Mouse (Mus musculus) liver, adult (tissue): ENCODE data around the gene Gm45021.

Experiments used
- GATA4 ChIP-seq: IDR thresholded peaks from 2 replicates; pipeline ENCODE4 v1.6.1; 2014; ENCODE audit warnings: mild to moderate bottlenecking, low read length; ENCODE audit not compliant: insufficient replicate concordance

The Gm45021 gene

GRCm38 (mm10) chr6:48589194-48589750, at the start of gene Gm45021:
TSS of gene Gm45021 (plus strand) at chr6:48589610.
- no peak for TF ChIP-seq GATA4

DNA sequence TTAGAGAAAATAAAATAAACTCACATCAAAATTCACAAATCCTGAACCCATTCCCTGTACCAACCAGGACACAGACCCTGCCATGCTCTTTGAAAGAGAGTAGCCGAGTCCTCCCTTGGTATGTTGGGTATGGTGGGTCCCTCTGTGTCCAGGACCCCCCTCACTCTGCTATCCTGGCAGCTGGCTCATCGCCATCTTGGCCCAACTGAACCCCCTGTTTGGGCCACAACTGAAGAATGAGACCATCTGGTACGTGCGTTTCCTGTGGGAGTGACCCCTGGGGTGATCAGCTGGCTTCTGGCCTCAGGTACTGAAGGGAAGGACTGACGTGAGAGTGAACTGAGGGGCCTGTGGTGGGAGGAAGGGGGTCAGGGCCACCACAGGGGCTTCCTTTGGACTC, 49.5 kb upstream of the Gm45021 start:
- no peak for TF ChIP-seq GATA4

- no peak for TF ChIP-seq GATA4
Measured at GRCm38 (mm10) chr6:48540721-48541120, 48.7 kb upstream of the Gm45021 start.

- no peak for TF ChIP-seq GATA4
Measured at GRCm38 (mm10) chr6:48541560-48542450, 47.6 kb upstream of the Gm45021 start.

- no peak for TF ChIP-seq GATA4
Measured at GRCm38 (mm10) chr6:48542631-48543030, 46.8 kb upstream of the Gm45021 start.

DNA sequence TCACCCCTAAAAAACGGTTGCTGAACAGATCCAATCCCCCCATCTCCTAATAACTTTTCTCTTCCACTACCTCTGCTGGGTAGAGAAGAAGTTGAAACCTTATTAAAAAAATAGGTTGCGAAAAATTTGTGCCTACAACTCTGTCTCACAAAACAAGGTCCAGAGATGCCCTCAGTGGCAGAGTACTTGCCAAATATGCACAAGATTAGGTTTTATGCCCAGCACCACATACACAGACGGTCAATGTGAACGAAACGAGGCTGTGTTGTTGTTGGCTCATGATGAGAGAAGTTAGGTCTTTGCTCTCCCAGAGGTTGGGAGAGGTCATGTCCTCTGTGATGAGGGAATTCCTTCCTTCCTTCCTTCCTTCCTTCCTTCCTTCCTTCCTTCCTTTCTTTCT, 44.2 kb upstream of the Gm45021 start:
- TF ChIP-seq GATA4, result no peak

DNA sequence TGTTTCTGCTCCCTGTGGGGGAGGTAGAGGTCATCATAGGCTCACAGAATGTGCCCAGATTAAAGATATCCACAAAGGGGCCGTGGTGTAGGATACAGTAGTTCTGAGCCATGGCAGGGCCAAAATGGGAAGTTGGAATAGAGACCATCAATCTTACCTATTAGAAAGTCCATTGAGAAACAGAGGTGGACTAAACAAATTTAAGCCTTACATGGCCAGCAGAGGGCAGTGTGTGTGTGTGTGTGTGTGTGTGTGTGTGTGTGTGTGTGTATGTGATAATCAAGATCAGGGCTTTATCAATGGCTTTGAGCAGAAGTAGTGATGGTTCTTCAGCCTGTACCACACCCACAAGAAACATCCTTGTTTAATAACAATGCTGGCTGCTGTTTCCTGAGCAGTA, 43.1 kb upstream of the Gm45021 start:
- TF ChIP-seq GATA4, result peak; percentile 74; the same call in 1 of the 2 replicates

GRCm38 (mm10) chr6:48546858-48547257, 42.6 kb upstream of the Gm45021 start:
- no peak for TF ChIP-seq GATA4

GRCm38 (mm10) chr6:48548314-48548713, 41.1 kb upstream of the Gm45021 start:
- no peak for TF ChIP-seq GATA4

- no peak for TF ChIP-seq GATA4
Measured at GRCm38 (mm10) chr6:48552918-48553317, 36.5 kb upstream of the Gm45021 start.

DNA sequence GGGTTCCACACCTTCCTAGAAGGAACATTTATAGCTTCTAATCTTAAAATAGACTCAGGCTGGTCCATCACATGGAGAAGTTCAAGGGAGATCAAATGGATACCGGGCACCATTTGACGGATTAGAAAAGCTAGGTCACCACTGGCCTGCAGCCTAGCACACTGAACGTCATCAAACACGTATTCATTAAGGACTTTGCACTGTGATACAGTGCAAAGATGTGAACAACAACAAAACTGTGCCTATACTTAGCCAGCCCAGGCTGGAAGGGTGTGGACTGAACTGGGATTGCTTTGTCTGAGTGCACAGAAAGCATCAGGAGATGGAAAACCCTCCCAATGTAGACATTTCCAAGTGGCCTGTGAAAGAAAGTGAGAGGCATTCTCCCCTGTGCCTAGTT, 35.6 kb upstream of the Gm45021 start:
- no peak for TF ChIP-seq GATA4

DNA sequence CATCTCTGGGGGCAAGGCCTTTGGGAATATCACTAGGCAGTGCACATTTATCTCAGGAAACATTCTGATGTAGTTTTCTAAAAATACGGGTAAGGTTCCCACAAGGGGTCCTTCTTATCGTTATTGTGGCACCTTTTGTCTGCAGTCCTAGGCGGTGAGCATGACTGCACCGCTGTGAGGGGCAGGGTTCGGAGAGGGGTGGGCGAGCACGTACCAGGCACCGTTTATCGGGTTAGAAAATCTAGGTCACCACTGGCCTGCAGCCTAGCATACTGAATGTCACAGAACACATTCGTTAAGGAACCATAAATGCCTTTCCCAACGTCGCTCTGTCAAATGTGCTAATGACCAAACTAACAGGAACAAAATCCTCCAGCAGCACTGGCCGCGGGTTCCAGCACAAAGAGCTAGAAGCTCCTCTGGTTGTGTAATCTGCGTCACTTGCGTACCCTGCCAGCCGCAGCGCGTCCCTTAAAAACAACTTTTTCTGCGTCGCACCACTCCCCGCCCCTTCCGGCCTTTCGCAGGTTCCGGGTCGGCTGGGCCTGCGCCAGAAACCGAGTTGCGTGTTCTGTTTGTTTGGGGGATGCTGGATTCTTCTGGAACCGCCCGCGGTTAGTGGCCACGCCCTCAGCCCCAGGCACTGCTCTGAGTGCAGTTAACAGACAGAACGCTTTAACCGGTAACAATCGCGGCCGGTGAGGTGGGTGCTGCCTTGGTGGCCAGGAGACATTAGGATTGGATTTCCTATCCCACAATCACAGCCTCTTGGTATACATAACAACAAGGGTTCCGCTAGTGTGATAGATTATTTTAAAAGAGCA, 34.9 kb upstream of the Gm45021 start, which contains the start of gene Lrrc61:
TSS of gene Lrrc61 (plus strand) at position 517 of the 824 bp plus-strand sequence.
- TF ChIP-seq GATA4, result no peak; the same call in 1 of the 2 replicates

GRCm38 (mm10) chr6:48555104-48555890, 34.1 kb upstream of the Gm45021 start:
- no peak for TF ChIP-seq GATA4

GRCm38 (mm10) chr6:48555956-48556355, 33.5 kb upstream of the Gm45021 start:
- no peak for TF ChIP-seq GATA4

GRCm38 (mm10) chr6:48565693-48566310, 23.6 kb upstream of the Gm45021 start:
- TF ChIP-seq GATA4, result no peak

GRCm38 (mm10) chr6:48566312-48566711, 23.1 kb upstream of the Gm45021 start:
- TF ChIP-seq GATA4, result no peak
